Mouse (Mus musculus) forebrain, embryonic 13.5 days (tissue): ENCODE measurements around the gene 1700028J19Rik. TPM values are rescaled to one million over a fixed set of nuclear protein-coding genes. Genes with fewer than 3 reads are reported as not detected.
"Not testable (repeated sequence)": the region's sequence is repeated elsewhere in the genome, so short reads cannot be mapped to it uniquely, and the experiment has no call there.

Source experiments
- ATAC-seq: fragments of 200-750 bp; cut with Nextera tagmentation; 2 replicates; pipeline ENCODE4 v1.8.0; 2017
- H3K27ac ChIP-seq: fragments of 300-500 bp; sonication (generic); 2 replicates; pipeline ENCODE4 v1.5.1; 2015; ENCODE audit warnings: inconsistent platforms, mild to moderate bottlenecking, moderate library complexity
- H3K27me3 ChIP-seq: fragments of 300-500 bp; sonication (generic); 2 replicates; pipeline ENCODE4 v1.6.1; 2015; ENCODE audit warnings: mild to moderate bottlenecking, inconsistent platforms
- H3K36me3 ChIP-seq: fragments of 300-500 bp; sonication (generic); 2 replicates; pipeline ENCODE4 v1.6.1; 2015; ENCODE audit warnings: mild to moderate bottlenecking, inconsistent platforms; ENCODE audit not compliant: poor library complexity, severe bottlenecking
- H3K4me1 ChIP-seq: fragments of 300-500 bp; sonication (generic); 2 replicates; pipeline ENCODE4 v1.6.1; 2015; ENCODE audit warnings: inconsistent platforms
- H3K4me2 ChIP-seq: fragments of 300-500 bp; sonication (generic); 2 replicates; pipeline ENCODE4 v1.6.1; 2015; ENCODE audit warnings: inconsistent platforms, mild to moderate bottlenecking, moderate library complexity
- H3K4me3 ChIP-seq: fragments of 300-500 bp; sonication (generic); 2 replicates; pipeline ENCODE4 v1.5.1; 2015; ENCODE audit warnings: mild to moderate bottlenecking, inconsistent platforms
- H3K9ac ChIP-seq: fragments of 300-500 bp; sonication (generic); 2 replicates; pipeline ENCODE4 v1.6.1; 2015; ENCODE audit warnings: mild to moderate bottlenecking, inconsistent platforms
- H3K9me3 ChIP-seq: fragments of 300-500 bp; sonication (generic); replicated peaks from 2 replicates; pipeline ENCODE4 v1.6.1; 2016; ENCODE audit warnings: inconsistent platforms
- WGBS: fragments of 180-500 bp; shearing (Covaris S2); methylation state at CpG from one replicate; pipeline ENCODE4 v1.1.7; 2015; 5-methylcytosine and 5-hydroxymethylcytosine counted together
- polyA plus RNA-seq: library from polyadenylated mRNA; unstranded; fragments of >200 nt; fragmentation: Nextera tagmentation; extraction: Ambion mirVana; gene quantifications from 2 replicates; pipeline ENCODE4 v1.2.1, GENCODE M21; 2015

1700028J19Rik gene
- polyA plus RNA-seq, 1 experiment from 2014 or later = 1.4 TPM

DNA sequence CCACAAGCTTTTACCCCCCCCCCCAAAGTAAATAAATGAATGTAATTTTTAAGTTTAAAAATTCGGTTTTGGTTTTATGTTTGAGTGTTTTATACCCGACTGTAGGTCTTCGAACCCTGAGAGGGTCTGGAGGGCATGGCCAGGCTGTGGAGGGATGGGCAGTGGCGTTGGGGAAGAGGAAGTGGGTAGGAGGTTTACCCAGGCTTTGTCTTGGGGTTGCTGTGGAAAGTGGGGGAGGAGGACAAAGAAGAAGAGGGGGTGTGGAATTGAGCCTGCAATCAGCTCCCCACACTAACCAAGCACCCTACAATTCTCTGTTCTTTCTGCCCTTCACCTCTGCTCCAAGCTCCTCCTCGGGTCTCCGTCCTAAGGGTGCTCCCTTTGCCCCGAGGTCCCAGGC, 26.1 kb upstream of the 1700028J19Rik start:
- H3K9me3 ChIP-seq = no peaks in the 10 kb centered on the region
- H3K4me1 ChIP-seq = no peaks in the 10 kb centered on the region
- peaks cover 13% of the 10 kb centered on the region; the same call in 1 of the 2 replicates for H3K27me3 ChIP-seq
- no peak overlapping the region for H3K9ac ChIP-seq
- H3K4me2 ChIP-seq = no peak overlapping the region
- 89% methylated on average over 7 of the region's 7 CpGs for WGBS
- no peak overlapping the region for H3K4me3 ChIP-seq
- no peak overlapping the region for H3K27ac ChIP-seq
- no peak for ATAC-seq
- no peaks in the 10 kb centered on the region for H3K36me3 ChIP-seq

- no peak overlapping the region for H3K4me3 ChIP-seq
- no peaks in the 10 kb centered on the region for H3K36me3 ChIP-seq
- H3K27me3 ChIP-seq = peaks cover 13% of the 10 kb centered on the region; the same call in 1 of the 2 replicates
- no peak overlapping the region for H3K27ac ChIP-seq
- H3K9ac ChIP-seq = no peak overlapping the region
- H3K4me1 ChIP-seq = no peaks in the 10 kb centered on the region
- H3K4me2 ChIP-seq = no peak overlapping the region
- 0 out of 2 replicates have a peak, but pooled peaks have one; percentile 36 for ATAC-seq
- whole genome bisulfite sequencing = 77% methylated on average over 2 of the region's 2 CpGs
- no peaks in the 10 kb centered on the region for H3K9me3 ChIP-seq
These were observed 24.8 kb upstream of the 1700028J19Rik start for GRCm38 (mm10) chr7:44271309-44271708.

DNA sequence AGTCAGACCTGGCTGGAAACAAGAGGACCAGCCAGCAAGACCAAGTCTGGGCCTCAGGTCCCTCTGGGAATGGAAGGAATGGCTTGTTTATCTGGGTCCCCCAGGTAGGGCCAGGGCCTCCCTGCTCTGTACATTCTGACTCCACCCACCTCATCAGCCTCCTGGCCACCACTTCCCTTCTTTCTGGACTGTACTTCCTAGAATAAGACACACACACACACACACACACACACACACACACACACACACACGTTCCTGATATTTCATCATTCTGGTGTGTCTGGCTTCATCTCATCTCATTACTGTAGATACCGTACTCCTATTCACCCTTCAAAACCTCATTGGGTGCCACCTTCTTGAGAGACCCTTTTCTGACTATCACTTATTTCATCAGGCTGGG, 22.9 kb upstream of the 1700028J19Rik start:
- Histone ChIP-seq H3K27ac (no peak overlapping the region), H3K36me3 (no peaks in the 10 kb centered on the region), H3K4me1 (no peaks in the 10 kb centered on the region), H3K27me3 (peaks cover 10% of the 10 kb centered on the region; the same call in 1 of the 2 replicates), H3K9ac (no peak overlapping the region), H3K4me3 (no peak overlapping the region), H3K4me2 (no peak overlapping the region), H3K9me3 (no peaks in the 10 kb centered on the region)
- 90% methylated on average over 2 of the region's 2 CpGs for WGBS
- ATAC-seq = no peak

GRCm38 (mm10) chr7:44268117-44268516, 21.6 kb upstream of the 1700028J19Rik start:
- ATAC-seq = no peak
- Histone ChIP-seq H3K4me1 (peaks cover 3% of the 10 kb centered on the region; the same call in 1 of the 2 replicates), H3K4me3 (no peak overlapping the region), H3K9me3 (no peaks in the 10 kb centered on the region), H3K27ac (no peak overlapping the region), H3K9ac (no peak overlapping the region), H3K36me3 (no peaks in the 10 kb centered on the region), H3K4me2 (no peak overlapping the region), H3K27me3 (peaks cover 4% of the 10 kb centered on the region; the same call in 1 of the 2 replicates)
- 81% methylated on average over 11 of the region's 11 CpGs for WGBS

DNA sequence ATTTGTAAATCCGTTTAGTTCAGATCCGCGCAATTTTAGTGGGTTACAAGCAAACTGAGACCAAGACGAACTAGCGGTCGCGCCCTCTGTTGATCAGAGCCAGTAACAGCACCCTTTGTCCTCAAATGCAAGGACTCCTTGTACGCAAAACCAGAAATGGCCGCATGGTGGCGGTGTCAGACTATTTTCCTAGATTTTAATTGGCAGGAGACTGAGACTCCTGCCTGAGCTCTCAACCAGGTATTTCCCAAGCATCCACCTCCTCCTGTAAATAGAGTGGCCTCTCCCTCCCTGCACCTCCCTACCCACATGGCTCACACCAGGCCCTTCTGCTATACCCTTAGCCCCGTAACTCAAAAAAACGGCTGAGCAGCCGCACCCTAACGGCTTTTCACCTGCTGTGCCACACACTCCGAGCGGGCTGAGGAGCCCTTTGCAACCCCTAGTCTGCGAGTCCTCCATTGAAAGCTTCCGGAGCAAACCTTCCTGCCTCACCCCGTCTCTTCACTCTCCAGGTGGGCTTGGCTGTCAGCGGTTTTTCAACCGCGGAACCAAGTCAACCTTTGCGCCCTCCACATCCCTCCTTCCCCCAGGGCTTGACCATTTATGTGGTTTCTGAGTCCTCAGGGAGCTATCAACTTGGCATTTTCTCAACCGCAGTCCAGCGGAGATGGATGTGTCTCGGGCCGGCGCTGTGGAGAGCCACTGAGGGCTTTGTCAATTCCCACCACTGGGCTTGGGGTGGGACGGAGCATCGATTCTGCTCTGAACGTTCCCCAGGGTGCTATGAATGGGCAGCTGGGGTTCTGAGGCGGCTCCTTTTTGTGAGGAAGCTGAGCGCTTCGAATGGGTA, 16.5 kb upstream of the 1700028J19Rik start:
- peaks cover 4% of the 10 kb centered on the region; the same call in 1 of the 2 replicates for H3K27me3 ChIP-seq
- ATAC-seq = peak; percentile 82
- 1% methylated on average over 34 of the region's 34 CpGs for WGBS
- no peaks in the 10 kb centered on the region for H3K36me3 ChIP-seq
- H3K27ac ChIP-seq = no peak overlapping the region
- H3K4me3 ChIP-seq = peak overlapping the region; percentile 31
- peak overlapping the region; percentile 45 for H3K9ac ChIP-seq
- H3K9me3 ChIP-seq = no peaks in the 10 kb centered on the region
- H3K4me2 ChIP-seq = peak overlapping the region; percentile 58
- H3K4me1 ChIP-seq = peaks cover 6% of the 10 kb centered on the region; the same call in 1 of the 2 replicates

DNA sequence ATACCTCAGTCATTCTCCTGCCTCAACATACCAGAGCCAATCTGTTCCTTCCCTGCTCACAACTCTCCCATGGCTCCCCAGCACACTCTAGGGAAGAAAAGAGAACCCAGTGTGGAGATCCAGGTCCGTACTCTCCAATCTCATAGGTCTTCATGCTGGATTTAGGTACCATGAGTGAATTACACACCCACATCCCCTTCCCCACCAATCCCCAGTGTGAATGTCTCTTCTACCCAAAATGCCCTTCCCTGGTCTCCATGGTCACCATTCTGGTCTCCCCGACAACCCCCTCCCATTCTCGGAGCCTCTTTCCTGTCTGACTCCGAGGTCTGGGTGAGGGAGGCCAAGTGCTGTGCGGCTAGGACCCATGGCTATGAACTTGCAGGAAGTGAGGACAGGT, 14.7 kb upstream of the 1700028J19Rik start, which contains the start of gene Gm15517:
Gm15517 (plus strand) TSS at position 301 of the 400 bp plus-strand sequence.
- Histone ChIP-seq H3K27me3 (peaks cover 4% of the 10 kb centered on the region; the same call in 1 of the 2 replicates), H3K36me3 (no peaks in the 10 kb centered on the region), H3K9ac (no peak within 1 kb of the TSS), H3K4me3 (no peak within 1 kb of the TSS), H3K4me1 (peaks cover 6% of the 10 kb centered on the region; the same call in 1 of the 2 replicates), H3K9me3 (no peaks in the 10 kb centered on the region), H3K4me2 (no peak within 1 kb of the TSS), H3K27ac (no peak within 1 kb of the TSS)
- ATAC-seq = no peak
- WGBS = 58% methylated on average over 5 of the region's 5 CpGs

DNA sequence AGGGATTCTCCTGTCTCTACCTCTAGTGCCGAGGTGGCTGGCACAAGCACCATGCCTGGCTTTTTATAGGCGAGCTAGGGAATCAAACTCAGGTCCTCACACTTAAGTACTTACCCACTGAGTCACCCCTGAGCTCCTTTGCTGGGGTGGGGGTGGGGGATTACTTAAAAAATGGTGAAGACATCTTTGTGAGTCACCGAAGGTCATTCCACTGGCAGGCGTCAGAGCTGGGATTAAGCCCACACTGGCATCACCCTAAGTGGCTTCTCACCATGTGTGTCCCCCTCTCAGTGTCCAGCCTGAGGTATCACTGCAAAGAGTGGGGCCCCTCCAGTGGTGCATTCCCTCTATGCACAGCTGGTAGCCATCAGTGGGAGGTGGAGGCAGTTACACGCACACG, 13.9 kb upstream of the 1700028J19Rik start:
- H3K4me3 ChIP-seq = no peak overlapping the region
- WGBS = 74% methylated on average over 6 of the region's 6 CpGs
- no peak for ATAC-seq
- H3K4me2 ChIP-seq = no peak overlapping the region
- H3K27ac ChIP-seq = no peak overlapping the region
- H3K27me3 ChIP-seq = peaks cover 4% of the 10 kb centered on the region; the same call in 1 of the 2 replicates
- H3K9ac ChIP-seq = no peak overlapping the region
- H3K36me3 ChIP-seq = 0 out of 2 replicates have a peak, but pooled peaks cover under 1% of the 10 kb centered on the region
- peaks cover 6% of the 10 kb centered on the region; the same call in 1 of the 2 replicates for H3K4me1 ChIP-seq
- H3K9me3 ChIP-seq = no peaks in the 10 kb centered on the region

- Histone ChIP-seq H3K4me1 (peaks cover 3% of the 10 kb centered on the region; the same call in 1 of the 2 replicates), H3K36me3 (peaks cover 32% of the 10 kb centered on the region), H3K9me3 (no peaks in the 10 kb centered on the region), H3K27ac (no peak within 1 kb of the TSS), H3K4me2 (no peak within 1 kb of the TSS), H3K4me3 (no peak within 1 kb of the TSS), H3K9ac (no peak within 1 kb of the TSS), H3K27me3 (peaks cover 4% of the 10 kb centered on the region; the same call in 1 of the 2 replicates)
- 83% methylated on average over 4 of the region's 4 CpGs for WGBS
- ATAC-seq = no peak
These were observed 10.8 kb upstream of the 1700028J19Rik start, which contains the start of gene Acp4 for GRCm38 (mm10) chr7:44257278-44257677. Gene Acp4 (minus strand): TSS chr7:44257378.

- no peak for ATAC-seq
- no peaks in the 10 kb centered on the region for H3K9me3 ChIP-seq
- peaks cover 52% of the 10 kb centered on the region for H3K36me3 ChIP-seq
- H3K4me3 ChIP-seq = no peak overlapping the region
- no peak overlapping the region for H3K4me2 ChIP-seq
- peaks cover 8% of the 10 kb centered on the region for H3K4me1 ChIP-seq
- no peak overlapping the region for H3K27ac ChIP-seq
- no peaks in the 10 kb centered on the region for H3K27me3 ChIP-seq
- H3K9ac ChIP-seq = no peak overlapping the region
- WGBS = 85% methylated on average over 6 of the region's 6 CpGs
These were observed 8.4 kb upstream of the 1700028J19Rik start for GRCm38 (mm10) chr7:44254930-44255329.

GRCm38 (mm10) chr7:44253023-44253616, 6.6 kb upstream of the 1700028J19Rik start:
- no peak for ATAC-seq
- no peak overlapping the region for H3K4me3 ChIP-seq
- H3K36me3 ChIP-seq = peaks cover 69% of the 10 kb centered on the region
- H3K27me3 ChIP-seq = no peaks in the 10 kb centered on the region
- no peaks in the 10 kb centered on the region for H3K9me3 ChIP-seq
- no peak overlapping the region for H3K4me2 ChIP-seq
- WGBS = 69% methylated on average over 15 of the region's 15 CpGs
- no peak overlapping the region for H3K27ac ChIP-seq
- H3K9ac ChIP-seq = no peak overlapping the region
- peaks cover 25% of the 10 kb centered on the region for H3K4me1 ChIP-seq

DNA sequence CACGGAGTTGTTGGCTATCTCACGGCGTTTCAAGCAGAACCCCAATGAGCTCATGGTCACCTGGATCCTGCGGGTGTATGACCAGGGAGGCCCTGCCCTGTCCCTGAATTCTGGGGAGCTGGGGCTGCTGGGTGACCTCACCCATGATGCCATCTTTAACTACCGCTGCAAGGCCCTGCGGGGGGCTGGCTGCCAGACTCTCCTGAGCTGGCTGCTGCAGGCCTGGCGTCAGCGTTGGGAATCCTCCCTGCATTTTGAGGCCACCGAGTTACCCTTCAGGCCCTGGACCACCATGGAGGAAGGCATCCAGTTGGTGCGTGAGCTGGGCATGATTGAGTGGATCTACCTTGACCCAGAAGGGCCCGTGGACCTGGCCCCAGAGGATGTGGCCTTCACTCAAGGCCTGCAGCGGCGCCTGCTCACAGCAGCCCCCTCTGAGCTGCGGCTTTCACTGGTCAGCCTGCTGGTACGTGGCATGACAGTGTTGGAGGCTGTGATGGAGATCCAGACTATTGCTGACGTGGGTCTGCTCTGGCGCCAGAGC, 4.3 kb upstream of the 1700028J19Rik start:
- H3K36me3 ChIP-seq = peaks cover 69% of the 10 kb centered on the region

GRCm38 (mm10) chr7:44249248-44249647, 2.8 kb upstream of the 1700028J19Rik start:
- Histone ChIP-seq H3K4me1 (peaks cover 40% of the 10 kb centered on the region), H3K4me2 (no peak overlapping the region), H3K27me3 (no peaks in the 10 kb centered on the region), H3K27ac (no peak overlapping the region), H3K4me3 (no peak overlapping the region), H3K9ac (no peak overlapping the region), H3K36me3 (peaks cover 57% of the 10 kb centered on the region), H3K9me3 (no peaks in the 10 kb centered on the region)
- no peak for ATAC-seq
- WGBS = 91% methylated on average over 4 of the region's 4 CpGs

More for the DNA sequence above, 4.3 kb upstream of the 1700028J19Rik start:
- H3K4me1 ChIP-seq = peaks cover 33% of the 10 kb centered on the region
- 91% methylated on average over 17 of the region's 17 CpGs for WGBS
- not testable (repeated sequence) for H3K4me3 ChIP-seq, H3K27me3 ChIP-seq, ATAC-seq, H3K9ac ChIP-seq, H3K4me2 ChIP-seq, H3K9me3 ChIP-seq, H3K27ac ChIP-seq
